Mouse (Mus musculus): ENCODE data around the gene Ccs. TPM values are rescaled to one million over a fixed set of nuclear protein-coding genes. Genes with fewer than 3 reads are reported as not detected.
"Not testable (repeated sequence)": the region's sequence is repeated elsewhere in the genome, so short reads cannot be mapped to it uniquely, and the experiment has no call there.

Ccs gene
- total and polyA plus RNA-seq, 2 experiments from 2014 or later, result 35.4 to 44.3 TPM

GRCm38 (mm10) chr19:4876241-4876640 is 37.1 kb upstream of the Ccs start:
- WGBS, result 69% methylated on average over 4 of the region's 4 CpGs
- no peak for TF ChIP-seq CTCF (IDR thresholded peaks at IDR 0.05; ENCODE audit: low read depth)
- DNase-seq (no peak), ATAC-seq (no peak)
- Histone ChIP-seq H3K9ac (no peak overlapping the region), H3K4me1 (ENCODE audit: insufficient read depth) (no peaks in the 10 kb centered on the region), H3K4me3 (ENCODE audit: low read depth, low read length) (no peak overlapping the region), H3K27me3 (ENCODE audit: insufficient read depth, low read length) (no peaks in the 10 kb centered on the region), H3K4me2 (ENCODE audit: low read depth) (no peak overlapping the region), H3K9me3 (ENCODE audit: low read length) (no peaks in the 10 kb centered on the region), H3K36me3 (ENCODE audit: insufficient read depth) (no peaks in the 10 kb centered on the region), H3K27ac (ENCODE audit: low read depth, low read length) (no peak overlapping the region)

DNA sequence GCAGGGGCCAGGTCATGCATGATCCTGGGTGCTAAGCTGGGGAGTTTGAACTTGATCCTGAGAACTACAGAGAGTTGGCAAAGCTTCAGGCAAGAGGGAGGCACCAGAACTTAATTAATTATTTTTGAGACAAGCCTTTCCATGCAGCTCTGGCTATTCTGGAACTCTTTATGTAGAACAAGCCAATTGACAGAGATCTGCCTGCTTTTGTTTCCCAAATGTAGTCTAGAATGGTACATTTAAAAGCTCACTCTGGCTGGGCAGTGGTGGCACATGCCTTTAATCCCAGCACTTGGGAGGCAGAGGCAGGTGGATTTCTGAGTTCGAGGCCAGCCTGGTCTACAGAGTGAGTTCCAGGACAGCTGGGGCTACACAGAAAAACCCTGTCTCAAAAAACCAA is 35.5 kb upstream of the Ccs start:
- not testable (repeated sequence) for ATAC-seq
- WGBS, result 88% methylated on average over 1 of the region's 1 CpGs

GRCm38 (mm10) chr19:4865147-4865546 is 26.0 kb upstream of the Ccs start:
- Histone ChIP-seq H3K27me3 (ENCODE audit: insufficient read depth, low read length) (no peaks in the 10 kb centered on the region), H3K4me2 (ENCODE audit: low read depth) (0 out of 2 replicates have a peak overlapping the region, but pooled peaks have one; percentile 5), H3K9me3 (ENCODE audit: low read length) (no peaks in the 10 kb centered on the region), H3K4me1 (ENCODE audit: insufficient read depth) (no peaks in the 10 kb centered on the region), H3K4me3 (ENCODE audit: low read depth, low read length) (no peak overlapping the region), H3K9ac (no peak overlapping the region; the same call in 1 of the 2 replicates), H3K36me3 (ENCODE audit: insufficient read depth) (peaks cover 8% of the 10 kb centered on the region), H3K27ac (ENCODE audit: low read depth, low read length) (no peak overlapping the region)
- DNase-seq (peak; percentile 28), ATAC-seq (no peak)
- 4% methylated on average over 17 of the region's 17 CpGs for WGBS
- no peak for TF ChIP-seq CTCF (IDR thresholded peaks at IDR 0.05; ENCODE audit: low read depth)

More for the DNA sequence above, 35.5 kb upstream of the Ccs start:
- not testable (repeated sequence) for H3K4me2 ChIP-seq (ENCODE audit: low read depth); H3K9ac ChIP-seq; H3K4me3 ChIP-seq (ENCODE audit: low read depth, low read length); DNase-seq; H3K9me3 ChIP-seq (ENCODE audit: low read length); H3K36me3 ChIP-seq (ENCODE audit: insufficient read depth); H3K4me1 ChIP-seq (ENCODE audit: insufficient read depth); H3K27me3 ChIP-seq (ENCODE audit: insufficient read depth, low read length); H3K27ac ChIP-seq (ENCODE audit: low read depth, low read length)

DNA sequence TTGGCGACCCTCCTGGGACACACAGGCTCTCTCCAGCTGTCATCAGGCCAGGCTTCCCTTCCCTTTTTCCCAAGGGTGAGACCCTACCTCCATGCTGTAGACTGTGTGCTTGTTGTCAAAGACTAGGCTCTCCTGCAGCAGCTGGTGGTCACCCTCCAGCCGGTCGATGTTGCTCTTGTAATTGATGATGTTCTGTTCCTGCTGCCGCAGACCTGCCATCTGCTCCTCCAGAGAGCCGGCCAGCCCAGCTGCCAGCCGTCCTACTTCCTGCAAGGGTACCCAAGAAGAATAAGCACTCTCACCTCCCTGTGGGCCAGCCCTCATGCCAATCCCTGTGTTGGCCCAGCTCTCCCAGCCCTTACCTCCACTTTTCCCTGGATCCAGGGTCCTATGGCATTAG is 23.9 kb upstream of the Ccs start:
- Histone ChIP-seq H3K27ac (ENCODE audit: low read depth, low read length) (no peak overlapping the region), H3K9ac (no peak overlapping the region), H3K9me3 (ENCODE audit: low read length) (no peaks in the 10 kb centered on the region), H3K36me3 (ENCODE audit: insufficient read depth) (peaks cover 26% of the 10 kb centered on the region), H3K4me1 (ENCODE audit: insufficient read depth) (no peaks in the 10 kb centered on the region), H3K4me3 (ENCODE audit: low read depth, low read length) (no peak overlapping the region), H3K27me3 (ENCODE audit: insufficient read depth, low read length) (no peaks in the 10 kb centered on the region), H3K4me2 (ENCODE audit: low read depth) (no peak overlapping the region)
- ATAC-seq (no peak), DNase-seq (no peak)
- no peak for TF ChIP-seq CTCF (IDR thresholded peaks at IDR 0.05; ENCODE audit: low read depth)
- WGBS, result 76% methylated on average over 6 of the region's 6 CpGs

DNA sequence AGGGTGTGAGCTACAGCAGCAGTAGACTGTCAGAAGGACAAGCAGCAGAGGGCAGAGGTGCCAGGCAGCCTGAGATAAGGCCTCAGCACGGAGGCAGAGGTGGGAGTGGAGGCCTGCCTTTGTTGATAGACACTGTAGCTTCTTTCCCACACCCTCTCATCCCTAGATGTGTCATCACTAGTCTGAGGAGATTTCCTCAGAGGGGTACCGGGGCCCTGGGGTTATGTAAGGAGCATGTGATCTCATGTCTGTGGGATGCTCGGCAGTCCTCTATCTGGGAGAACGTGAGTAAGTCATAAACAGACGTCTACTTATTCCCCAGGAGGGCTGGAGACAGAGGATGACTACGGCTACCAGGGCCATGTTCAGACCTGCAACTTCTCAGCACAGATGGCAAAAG is 19.9 kb upstream of the Ccs start:
- no peak overlapping the region for H3K9ac ChIP-seq
- peaks cover 27% of the 10 kb centered on the region for H3K36me3 ChIP-seq (ENCODE audit: insufficient read depth)
- ATAC-seq (no peak), DNase-seq (no peak)
- no peaks in the 10 kb centered on the region for H3K27me3 ChIP-seq (ENCODE audit: insufficient read depth, low read length)
- no peak for TF ChIP-seq CTCF (IDR thresholded peaks at IDR 0.05; ENCODE audit: low read depth)
- H3K9me3 ChIP-seq (ENCODE audit: low read length), result no peaks in the 10 kb centered on the region
- H3K4me2 ChIP-seq (ENCODE audit: low read depth), result no peak overlapping the region
- 85% methylated on average over 6 of the region's 6 CpGs for WGBS
- H3K4me3 ChIP-seq (ENCODE audit: low read depth, low read length), result no peak overlapping the region
- peaks cover 9% of the 10 kb centered on the region; the same call in 1 of the 2 replicates for H3K4me1 ChIP-seq (ENCODE audit: insufficient read depth)
- no peak overlapping the region for H3K27ac ChIP-seq (ENCODE audit: low read depth, low read length)

GRCm38 (mm10) chr19:4855951-4856350 is 16.8 kb upstream of the Ccs start:
- H3K9ac ChIP-seq, result no peak overlapping the region
- 47% methylated on average over 4 of the region's 4 CpGs for WGBS
- peaks cover 27% of the 10 kb centered on the region for H3K36me3 ChIP-seq (ENCODE audit: insufficient read depth)
- peak overlapping the region; percentile 99 for H3K4me2 ChIP-seq (ENCODE audit: low read depth)
- no peak overlapping the region for H3K27ac ChIP-seq (ENCODE audit: low read depth, low read length)
- no peaks in the 10 kb centered on the region for H3K27me3 ChIP-seq (ENCODE audit: insufficient read depth, low read length)
- ATAC-seq (no peak), DNase-seq (no peak)
- H3K4me3 ChIP-seq (ENCODE audit: low read depth, low read length), result peak overlapping the region; percentile 72
- H3K9me3 ChIP-seq (ENCODE audit: low read length), result no peaks in the 10 kb centered on the region
- TF ChIP-seq CTCF (IDR thresholded peaks at IDR 0.05; ENCODE audit: low read depth), result no peak
- peaks cover 9% of the 10 kb centered on the region; the same call in 1 of the 2 replicates for H3K4me1 ChIP-seq (ENCODE audit: insufficient read depth)

- H3K9ac ChIP-seq, result peak overlapping the region; percentile 74
- ATAC-seq (peak; percentile 9; the same call in 1 of the 2 replicates), DNase-seq (no peak)
- no peaks in the 10 kb centered on the region for H3K9me3 ChIP-seq (ENCODE audit: low read length)
- no peaks in the 10 kb centered on the region for H3K27me3 ChIP-seq (ENCODE audit: insufficient read depth, low read length)
- peak overlapping the region; percentile 72 for H3K4me3 ChIP-seq (ENCODE audit: low read depth, low read length)
- H3K4me2 ChIP-seq (ENCODE audit: low read depth), result peak overlapping the region; percentile 99
- H3K36me3 ChIP-seq (ENCODE audit: insufficient read depth), result peaks cover 22% of the 10 kb centered on the region
- TF ChIP-seq CTCF (IDR thresholded peaks at IDR 0.05; ENCODE audit: low read depth), result no peak
- 0 out of 2 replicates have a peak overlapping the region, but pooled peaks have one; percentile 9 for H3K27ac ChIP-seq (ENCODE audit: low read depth, low read length)
- H3K4me1 ChIP-seq (ENCODE audit: insufficient read depth), result peaks cover 9% of the 10 kb centered on the region; the same call in 1 of the 2 replicates
- 1% methylated on average over 14 of the region's 14 CpGs for WGBS
Measured at GRCm38 (mm10) chr19:4855470-4855820, 16.3 kb upstream of the Ccs start.
